ENCODE assay signal across 9 mouse cellular contexts in genomic region chr2:153610426-153611240, GRCm38 (mm10). TPM values are rescaled to one million over a fixed set of nuclear protein-coding genes. Genes with fewer than 3 reads are reported as not detected.
DNase-seq lines count a peak whose midpoint lies in the region; ATAC-seq and TF ChIP-seq lines count a peak whose summit lies in the region.
"Had no signal": no experiment of that assay in that cellular context is flagged by ENCODE, and none has a peak within 500 bp of the region (broad histone marks: within the 10 kb centered on the region; RNA-seq: fewer than 3 reads in every experiment).

No protein-coding gene starts in this region.

- ATAC-seq in heart, embryonic 11.5 days (replicated peaks; ENCODE audit: insufficient number of reproducible peaks, low FRiP score, low TSS enrichment): peak; percentile 55; the same call in 1 of the 2 replicates
- no peak for ATAC-seq in embryonic facial prominence, embryonic 12.5 days (ENCODE audit: insufficient number of reproducible peaks, insufficient read depth, low FRiP score, low TSS enrichment)
- ATAC-seq in kidney, embryonic 16.5 days (ENCODE audit: low FRiP score, low TSS enrichment): peak; percentile 28
- ATAC-seq in midbrain, embryonic 13.5 days: peak; percentile 59

- H3K27me3 ChIP-seq in heart, embryonic 11.5 days (ENCODE audit: control insufficient read depth, insufficient read depth, low read length): no peaks in the 10 kb centered on the region
- no peaks in the 10 kb centered on the region for H3K27me3 ChIP-seq in embryonic facial prominence, embryonic 12.5 days
- H3K27me3 ChIP-seq in kidney, embryonic 16.5 days (ENCODE audit: insufficient read depth, low read length): no peaks in the 10 kb centered on the region
- H3K27me3 ChIP-seq in midbrain, embryonic 13.5 days: no peaks in the 10 kb centered on the region
- H3K27me3 ChIP-seq: CH12.LX had no signal

- peak overlapping the region; percentile 85 for H3K27ac ChIP-seq in heart, embryonic 11.5 days (ENCODE audit: low read depth, low read length)
- peak overlapping the region; percentile 79 for H3K27ac ChIP-seq in ES-E14 (ENCODE audit: insufficient read depth, low read depth, low read length, poor library complexity, severe bottlenecking)
- peak overlapping the region; percentile 74 for H3K27ac ChIP-seq in embryonic facial prominence, embryonic 12.5 days
- H3K27ac ChIP-seq in kidney, embryonic 16.5 days (ENCODE audit: low read length): peak overlapping the region; percentile 67
- peak overlapping the region; percentile 84 for H3K27ac ChIP-seq in midbrain, embryonic 13.5 days

- H3K4me2 ChIP-seq in heart, embryonic 11.5 days: peak overlapping the region; percentile 11; the same call in 1 of the 2 replicates
- H3K4me2 ChIP-seq in embryonic facial prominence, embryonic 12.5 days (replicated peaks): no peak overlapping the region
- H3K4me2 ChIP-seq in kidney, embryonic 16.5 days (replicated peaks; ENCODE audit: low read depth, low read length): no peak overlapping the region
- no peak overlapping the region for H3K4me2 ChIP-seq in midbrain, embryonic 13.5 days (replicated peaks)

- DNase-seq in heart, postnatal 14 days: no peak
- no peak for DNase-seq in ES-E14 (ENCODE audit: low read depth, low spot score)
- DNase-seq in layer of hippocampus, adult 9-10 months (ENCODE audit: low spot score): no peak
- DNase-seq in cerebellum, adult 9-11 months: no peak

- H3K9me3 ChIP-seq in heart, embryonic 11.5 days (replicated peaks; ENCODE audit: control insufficient read depth, low read length): no peaks in the 10 kb centered on the region
- H3K9me3 ChIP-seq in ES-E14 (ENCODE audit: control insufficient read depth, insufficient read depth, low read depth, low read length): no peaks in the 10 kb centered on the region
- H3K9me3 ChIP-seq in embryonic facial prominence, embryonic 12.5 days: no peaks in the 10 kb centered on the region
- H3K9me3 ChIP-seq in kidney, embryonic 16.5 days (ENCODE audit: low read length): no peaks in the 10 kb centered on the region
- no peaks in the 10 kb centered on the region for H3K9me3 ChIP-seq in midbrain, embryonic 13.5 days

- no peak overlapping the region for H3K4me3 ChIP-seq in heart, embryonic 11.5 days (ENCODE audit: low read depth, low read length)
- H3K4me3 ChIP-seq in ES-E14 (ENCODE audit: insufficient read depth in 1 of 2, low read depth in 1 of 2, low read length in 2 of 2, poor library complexity in 1 of 2, severe bottlenecking in 1 of 2): peak overlapping the region in 1 of 2 experiments; percentile 24; a peak in 1 of 4 replicates
- no peak overlapping the region for H3K4me3 ChIP-seq in embryonic facial prominence, embryonic 12.5 days
- H3K4me3 ChIP-seq in kidney, embryonic 16.5 days (ENCODE audit: low read length): no peak overlapping the region
- no peak overlapping the region for H3K4me3 ChIP-seq in midbrain, embryonic 13.5 days (replicated peaks)

- peak overlapping the region; percentile 70 for H3K9ac ChIP-seq in heart, embryonic 11.5 days (ENCODE audit: low read depth, low read length)
- peak overlapping the region; percentile 59; the same call in 1 of the 2 replicates for H3K9ac ChIP-seq in ES-E14 (ENCODE audit: insufficient read depth, low read depth, low read length, poor library complexity, severe bottlenecking)
- H3K9ac ChIP-seq in embryonic facial prominence, embryonic 12.5 days: no peak overlapping the region
- H3K9ac ChIP-seq in kidney, embryonic 16.5 days (replicated peaks; ENCODE audit: low read length): peak overlapping the region; percentile 55
- H3K9ac ChIP-seq in midbrain, embryonic 13.5 days (replicated peaks): peak overlapping the region; percentile 36; the same call in 1 of the 2 replicates

- H3K4me1 ChIP-seq in heart, embryonic 11.5 days (ENCODE audit: control insufficient read depth, insufficient read depth, low read length): peaks cover 26% of the 10 kb centered on the region
- H3K4me1 ChIP-seq in ES-E14 (ENCODE audit: control insufficient read depth in 2 of 2, insufficient read depth in 2 of 2, low read length in 2 of 2, poor library complexity in 1 of 2): peaks cover 0 to 24% of the 10 kb centered on the region in 2 experiments; a peak in 2 of 4 replicates
- peaks cover 16% of the 10 kb centered on the region for H3K4me1 ChIP-seq in embryonic facial prominence, embryonic 12.5 days
- H3K4me1 ChIP-seq in kidney, embryonic 16.5 days (ENCODE audit: insufficient read depth, low read length): peaks cover 19% of the 10 kb centered on the region
- H3K4me1 ChIP-seq in midbrain, embryonic 13.5 days (replicated peaks): peaks cover 34% of the 10 kb centered on the region

- in situ Hi-C loops in ES-E14 (cut with MboI; ENCODE audit: low sequenced_read_pairs in 2 of 2, unreplicated experiment in 2 of 2): no loop called here

- intact Hi-C loops in heart, postnatal 14 days (cut with DNase I): no loop called here

- WGBS in heart, embryonic 11.5 days (ENCODE audit: insufficient replicate concordance): 11% methylated on average over 14 of the region's 14 CpGs
- WGBS in embryonic facial prominence, embryonic 12.5 days: 24% methylated on average over 14 of the region's 14 CpGs
- WGBS in kidney, embryonic 16.5 days: 19% methylated on average over 14 of the region's 14 CpGs
- WGBS in midbrain, embryonic 13.5 days: 11% methylated on average over 14 of the region's 14 CpGs

- H3K36me3 ChIP-seq in heart, embryonic 11.5 days (ENCODE audit: control insufficient read depth, insufficient read depth, low read length): no peaks in the 10 kb centered on the region
- H3K36me3 ChIP-seq in ES-E14 (ENCODE audit: control insufficient read depth, insufficient read depth, low read length, poor library complexity, severe bottlenecking): no peaks in the 10 kb centered on the region
- no peaks in the 10 kb centered on the region for H3K36me3 ChIP-seq in embryonic facial prominence, embryonic 12.5 days
- H3K36me3 ChIP-seq in kidney, embryonic 16.5 days (ENCODE audit: insufficient read depth, low read length): no peaks in the 10 kb centered on the region
- H3K36me3 ChIP-seq in midbrain, embryonic 13.5 days: peaks cover 6% of the 10 kb centered on the region; the same call in 1 of the 2 replicates

TF ChIP-seq in ES-E14, 5 proteins besides CTCF, POLR2A, EP300 and RAD21:
- TF ChIP-seq MAFK (IDR thresholded peaks at IDR 0.05; ENCODE audit: insufficient read depth, low read depth, low read length): no peak

RNA-seq across cellular contexts. Expression of gene Commd7, which starts 21.9 kb away (rescaled TPM):
- 53.6 and 61.3 TPM in 2 replicates for polyA plus RNA-seq in heart, embryonic 11.5 days (2014; fragmentation: Nextera tagmentation; extraction: Ambion mirVana)
- total RNA-seq in heart, postnatal 14 days (2021): 10 to 100 TPM; 15.6 to 15.7 TPM
- total RNA-seq in ES-E14 (2012; rRNA removed): 9.1 and 12.7 TPM in 2 replicates
- polyA plus RNA-seq in embryonic facial prominence, embryonic 12.5 days (2016; fragmentation: Nextera tagmentation; extraction: Ambion mirVana): 71.3 and 73.0 TPM in 2 replicates
- polyA plus RNA-seq in kidney, embryonic 16.5 days (2015; fragmentation: Nextera tagmentation; extraction: Ambion mirVana): 84.2 and 87.4 TPM in 2 replicates
- polyA plus RNA-seq in midbrain, embryonic 13.5 days (2015; fragmentation: Nextera tagmentation; extraction: Ambion mirVana): 84.6 and 87.2 TPM in 2 replicates

RNA-seq across cellular contexts. Expression of gene Dnmt3b, which starts 38.6 kb away (rescaled TPM):
- 7.3 and 8.4 TPM in 2 replicates for polyA plus RNA-seq in heart, embryonic 11.5 days (2014; fragmentation: Nextera tagmentation; extraction: Ambion mirVana)
- total RNA-seq in heart, postnatal 14 days (2021): 1 to 10 TPM; 1.9 to 2.1 TPM
- 136 and 183 TPM in 2 replicates for total RNA-seq in ES-E14 (2012; rRNA removed)
- 15.0 and 15.1 TPM in 2 replicates for polyA plus RNA-seq in embryonic facial prominence, embryonic 12.5 days (2016; fragmentation: Nextera tagmentation; extraction: Ambion mirVana)
- polyA plus RNA-seq in kidney, embryonic 16.5 days (2015; fragmentation: Nextera tagmentation; extraction: Ambion mirVana): 17.3 and 18.1 TPM in 2 replicates
- polyA plus RNA-seq in midbrain, embryonic 13.5 days (2015; fragmentation: Nextera tagmentation; extraction: Ambion mirVana): 5.0 and 5.4 TPM in 2 replicates
